Mouse (Mus musculus) lung, embryonic 15.5 days (tissue): ENCODE data around the gene H1foo. TPM values are rescaled to one million over a fixed set of nuclear protein-coding genes. Genes with fewer than 3 reads are reported as not detected.

Experiments used
- ATAC-seq: fragments of 200-750 bp; cut with Nextera tagmentation; 2 replicates; pipeline ENCODE4 v1.8.0; 2017; ENCODE audit warnings: moderate number of reproducible peaks, borderline replicate concordance; ENCODE audit not compliant: low FRiP score, low TSS enrichment; ENCODE audit errors: extremely low read depth
- H3K27ac ChIP-seq: fragments of 300-500 bp; sonication (generic); 2 replicates; pipeline ENCODE4 v1.5.1; 2015; ENCODE audit warnings: moderate library complexity, mild to moderate bottlenecking, inconsistent platforms
- H3K27me3 ChIP-seq: fragments of 300-500 bp; sonication (generic); 2 replicates; pipeline ENCODE4 v1.6.1; 2015; ENCODE audit warnings: inconsistent platforms
- H3K36me3 ChIP-seq: fragments of 300-500 bp; sonication (generic); 2 replicates; pipeline ENCODE4 v1.6.1; 2015; ENCODE audit warnings: inconsistent platforms
- H3K4me1 ChIP-seq: fragments of 300-500 bp; sonication (generic); 2 replicates; pipeline ENCODE4 v1.6.1; 2015; ENCODE audit warnings: inconsistent platforms
- H3K4me2 ChIP-seq: fragments of 300-500 bp; sonication (generic); 2 replicates; pipeline ENCODE4 v1.6.1; 2015; ENCODE audit warnings: inconsistent platforms, mild to moderate bottlenecking, moderate library complexity
- H3K4me3 ChIP-seq: fragments of 300-500 bp; sonication (generic); 2 replicates; pipeline ENCODE4 v1.5.1; 2015; ENCODE audit warnings: mild to moderate bottlenecking, inconsistent platforms
- H3K9ac ChIP-seq: fragments of 300-500 bp; sonication (generic); 2 replicates; pipeline ENCODE4 v1.6.1; 2015; ENCODE audit warnings: inconsistent platforms
- H3K9me3 ChIP-seq: fragments of 300-500 bp; sonication (generic); 2 replicates; pipeline ENCODE4 v1.6.1; 2016; ENCODE audit warnings: inconsistent platforms
- WGBS: fragments of 180-500 bp; shearing (Covaris S2); methylation state at CpG from one replicate; pipeline ENCODE4 v1.1.7; 2015; 5-methylcytosine and 5-hydroxymethylcytosine counted together
- polyA plus RNA-seq: library from polyadenylated mRNA; unstranded; fragments of >200 nt; fragmentation: Nextera tagmentation; extraction: Ambion mirVana; gene quantifications from 2 replicates; pipeline ENCODE4 v1.2.1, GENCODE M21; 2015

The H1foo gene
- polyA plus RNA-seq, 1 experiment from 2014 or later = not detected

GRCm38 (mm10) chr6:115966227-115966966, 21.7 kb downstream of the H1foo start:
- H3K9ac ChIP-seq = no peak overlapping the region
- H3K9me3 ChIP-seq = no peaks in the 10 kb centered on the region
- H3K27me3 ChIP-seq = no peaks in the 10 kb centered on the region
- no peak overlapping the region for H3K4me3 ChIP-seq
- ATAC-seq = no peak
- no peak overlapping the region for H3K27ac ChIP-seq
- H3K36me3 ChIP-seq = peaks cover 71% of the 10 kb centered on the region
- H3K4me1 ChIP-seq = peaks cover 4% of the 10 kb centered on the region
- no peak overlapping the region for H3K4me2 ChIP-seq
- 89% methylated on average over 19 of the region's 19 CpGs for WGBS

DNA sequence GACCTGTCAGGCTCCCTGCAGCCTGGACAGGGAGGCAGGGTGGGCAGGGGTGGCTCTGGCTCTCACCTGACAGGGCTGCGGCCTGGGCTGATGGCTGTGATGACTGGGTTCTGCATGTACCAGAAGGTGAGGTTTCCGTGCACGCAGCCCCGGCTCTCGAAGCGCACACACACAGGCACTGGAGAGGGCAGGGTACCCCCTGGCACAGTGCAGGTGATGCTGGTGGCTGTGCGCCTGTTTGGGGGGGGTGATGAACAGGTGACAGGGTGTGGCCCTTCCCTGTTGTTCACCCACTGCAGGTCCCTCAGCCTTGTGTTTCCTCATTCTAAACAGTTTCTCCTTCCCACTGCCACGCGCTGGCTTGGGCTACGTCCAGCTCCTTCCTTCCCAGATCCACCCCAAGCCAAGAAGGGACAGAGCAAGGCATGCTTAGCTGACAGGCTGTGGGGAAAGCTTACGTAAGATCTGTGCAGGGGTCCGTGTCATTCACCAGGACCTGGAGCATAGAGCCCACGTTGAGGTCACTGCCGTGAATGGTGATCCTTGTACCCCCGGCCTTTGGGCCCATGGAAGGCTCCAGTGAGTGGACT, 22.6 kb downstream of the H1foo start:
- no peaks in the 10 kb centered on the region for H3K9me3 ChIP-seq
- no peak overlapping the region for H3K4me2 ChIP-seq
- H3K4me1 ChIP-seq = peaks cover 14% of the 10 kb centered on the region
- no peak for ATAC-seq
- 89% methylated on average over 15 of the region's 15 CpGs for WGBS
- H3K9ac ChIP-seq = no peak overlapping the region
- H3K4me3 ChIP-seq = no peak overlapping the region
- H3K36me3 ChIP-seq = peaks cover 63% of the 10 kb centered on the region
- no peaks in the 10 kb centered on the region for H3K27me3 ChIP-seq
- no peak overlapping the region for H3K27ac ChIP-seq

DNA sequence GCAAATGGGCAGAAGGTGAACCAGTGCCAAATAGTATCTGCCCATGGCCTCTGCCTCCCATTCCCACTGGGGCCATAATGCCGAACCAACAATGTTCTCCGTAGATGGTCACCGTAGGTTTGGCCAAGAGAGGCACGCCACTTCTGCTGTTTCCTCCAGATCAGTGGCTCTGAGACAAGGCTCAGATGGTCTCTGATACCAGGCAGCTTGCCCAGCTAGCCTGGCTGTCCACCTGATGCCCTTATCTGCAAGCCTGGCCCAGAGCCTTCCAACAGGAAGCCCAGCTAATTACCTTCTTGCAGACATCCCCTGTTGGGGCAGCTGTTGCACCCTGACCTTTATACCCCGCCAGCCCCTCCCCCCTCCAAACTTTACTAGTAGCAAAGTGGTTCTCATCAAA, 23.3 kb downstream of the H1foo start:
- Histone ChIP-seq H3K4me1 (peaks cover 21% of the 10 kb centered on the region), H3K27ac (no peak overlapping the region), H3K9me3 (no peaks in the 10 kb centered on the region), H3K9ac (no peak overlapping the region), H3K4me2 (no peak overlapping the region), H3K4me3 (no peak overlapping the region), H3K36me3 (peaks cover 56% of the 10 kb centered on the region), H3K27me3 (no peaks in the 10 kb centered on the region)
- WGBS = 82% methylated on average over 5 of the region's 5 CpGs
- ATAC-seq = no peak

DNA sequence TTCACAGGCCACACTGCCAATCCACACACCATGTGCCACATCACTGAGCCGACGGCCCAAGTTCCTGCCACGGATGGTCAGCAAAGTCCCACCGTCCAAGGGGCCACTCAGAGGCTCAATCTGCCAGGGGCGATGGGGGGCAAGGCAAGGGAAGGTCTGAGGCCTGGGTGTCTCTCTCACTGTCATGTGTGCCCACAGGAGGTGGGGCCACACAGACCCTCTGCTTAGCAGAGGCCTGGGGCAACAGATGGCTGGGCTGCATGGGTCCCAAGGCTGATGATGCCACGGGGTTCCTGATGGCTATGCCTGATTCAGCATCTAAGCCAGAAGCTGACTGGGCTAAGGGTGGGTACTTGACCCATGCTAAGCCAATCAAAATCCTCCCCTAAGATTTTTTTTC, 24.0 kb downstream of the H1foo start:
- no peak overlapping the region for H3K4me3 ChIP-seq
- peaks cover 26% of the 10 kb centered on the region for H3K4me1 ChIP-seq
- H3K27me3 ChIP-seq = no peaks in the 10 kb centered on the region
- 76% methylated on average over 6 of the region's 6 CpGs for WGBS
- no peak overlapping the region for H3K4me2 ChIP-seq
- peaks cover 54% of the 10 kb centered on the region for H3K36me3 ChIP-seq
- H3K27ac ChIP-seq = no peak overlapping the region
- no peak overlapping the region for H3K9ac ChIP-seq
- no peak for ATAC-seq
- H3K9me3 ChIP-seq = no peaks in the 10 kb centered on the region

- WGBS = 68% methylated on average over 9 of the region's 9 CpGs
- H3K36me3 ChIP-seq = peaks cover 51% of the 10 kb centered on the region
Measured at GRCm38 (mm10) chr6:115969103-115969502, 24.4 kb downstream of the H1foo start.

GRCm38 (mm10) chr6:115969952-115970351, 25.2 kb downstream of the H1foo start:
- Histone ChIP-seq H3K4me3 (no peak overlapping the region), H3K36me3 (peaks cover 55% of the 10 kb centered on the region), H3K9me3 (no peaks in the 10 kb centered on the region), H3K4me2 (no peak overlapping the region), H3K9ac (no peak overlapping the region), H3K27ac (no peak overlapping the region), H3K27me3 (no peaks in the 10 kb centered on the region), H3K4me1 (peaks cover 26% of the 10 kb centered on the region)
- WGBS = 62% methylated on average over 4 of the region's 6 CpGs
- ATAC-seq = no peak

More at GRCm38 (mm10) chr6:115969103-115969502, 24.4 kb downstream of the H1foo start:
- no peak overlapping the region for H3K27ac ChIP-seq
- H3K4me2 ChIP-seq = no peak overlapping the region
- ATAC-seq = no peak
- no peak overlapping the region for H3K4me3 ChIP-seq
- H3K27me3 ChIP-seq = no peaks in the 10 kb centered on the region
- H3K4me1 ChIP-seq = peaks cover 26% of the 10 kb centered on the region
- no peaks in the 10 kb centered on the region for H3K9me3 ChIP-seq
- H3K9ac ChIP-seq = no peak overlapping the region

DNA sequence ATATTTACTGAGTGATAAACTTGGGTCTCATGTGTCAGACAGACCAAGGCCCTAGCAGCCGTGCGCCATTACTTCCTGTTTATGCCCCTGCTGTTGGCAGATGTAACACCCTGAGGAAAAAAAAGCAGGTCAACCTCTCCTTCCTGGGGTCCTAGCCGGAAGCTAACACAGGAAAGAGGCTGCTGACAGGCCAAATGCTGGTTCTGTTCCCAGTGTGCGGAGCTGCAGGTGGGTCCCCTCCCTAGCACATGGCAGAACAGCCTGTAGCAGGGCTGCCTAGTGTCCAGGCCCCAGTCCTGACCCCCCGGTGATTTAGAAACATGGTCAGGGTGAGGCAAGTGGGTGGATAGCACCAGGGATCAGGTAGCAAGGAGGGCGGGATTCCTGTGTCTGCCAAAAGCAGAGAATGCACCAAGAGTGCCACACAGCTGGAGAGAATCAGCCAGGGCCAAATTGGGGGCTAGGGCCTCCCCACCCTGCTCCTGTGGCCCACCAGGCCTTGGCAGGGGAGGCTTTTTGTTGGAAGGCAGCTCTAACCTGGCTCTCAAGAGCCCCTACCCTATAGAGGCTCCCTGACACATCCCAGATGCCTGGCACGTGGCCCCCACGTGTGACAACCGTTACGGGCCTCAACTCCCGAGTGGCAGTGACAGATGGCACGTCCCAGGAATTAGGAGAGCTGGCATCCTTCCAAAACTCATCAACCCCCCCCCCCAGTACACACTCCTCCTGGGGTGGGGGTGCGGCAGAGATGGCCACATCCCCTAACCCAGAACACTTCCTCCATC, 26.7 kb downstream of the H1foo start:
- Histone ChIP-seq H3K9ac (no peak overlapping the region; the same call in 1 of the 2 replicates), H3K4me3 (no peak overlapping the region), H3K36me3 (peaks cover 59% of the 10 kb centered on the region), H3K27ac (peak overlapping the region; percentile 54), H3K9me3 (no peaks in the 10 kb centered on the region), H3K27me3 (no peaks in the 10 kb centered on the region), H3K4me1 (peaks cover 26% of the 10 kb centered on the region), H3K4me2 (no peak overlapping the region)
- WGBS = 31% methylated on average over 13 of the region's 13 CpGs
- peak; percentile 15 for ATAC-seq

DNA sequence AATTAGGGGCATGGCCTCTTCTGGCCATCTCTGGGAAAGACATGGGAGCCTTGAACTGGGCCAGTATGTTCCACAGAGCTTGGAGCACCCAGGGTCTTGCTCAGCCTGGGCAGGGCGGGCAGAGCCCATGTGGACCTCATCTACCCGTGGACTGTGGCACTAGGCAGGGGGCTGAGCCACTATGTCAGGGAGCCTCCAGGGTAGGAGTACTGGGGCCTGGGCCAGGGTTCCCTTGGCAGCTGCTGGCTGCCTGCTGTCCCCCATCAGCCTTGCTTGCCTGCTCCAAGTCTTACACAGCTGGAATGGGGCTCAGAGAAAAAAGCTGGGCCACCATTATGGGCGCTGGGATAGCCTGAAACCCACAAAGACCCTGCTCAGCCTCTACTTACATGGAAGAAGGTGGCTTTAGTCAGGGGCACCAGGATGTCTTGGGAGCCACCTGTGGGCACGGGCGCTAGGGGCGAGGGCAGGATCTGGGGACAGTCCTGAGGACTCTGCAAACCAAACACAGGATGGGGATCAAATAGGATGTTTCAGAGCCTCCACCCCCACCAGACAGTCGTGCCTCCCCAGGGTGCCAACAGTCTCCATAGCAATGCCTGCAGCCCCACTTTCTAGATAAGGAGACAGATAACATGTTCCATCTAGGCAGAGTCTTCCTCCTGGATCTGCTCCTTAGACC, 27.5 kb downstream of the H1foo start:
- H3K9ac ChIP-seq = no peak overlapping the region; the same call in 1 of the 2 replicates
- H3K4me1 ChIP-seq = peaks cover 29% of the 10 kb centered on the region
- H3K4me3 ChIP-seq = no peak overlapping the region
- H3K36me3 ChIP-seq = peaks cover 56% of the 10 kb centered on the region
- no peaks in the 10 kb centered on the region for H3K9me3 ChIP-seq
- peak overlapping the region; percentile 54 for H3K27ac ChIP-seq
- H3K4me2 ChIP-seq = no peak overlapping the region
- no peaks in the 10 kb centered on the region for H3K27me3 ChIP-seq
- WGBS = 58% methylated on average over 7 of the region's 7 CpGs
- peak; percentile 43; the same call in 1 of the 2 replicates for ATAC-seq

GRCm38 (mm10) chr6:115973139-115973875, 28.6 kb downstream of the H1foo start:
- H3K36me3 ChIP-seq = peaks cover 55% of the 10 kb centered on the region
- no peaks in the 10 kb centered on the region for H3K27me3 ChIP-seq
- no peak overlapping the region for H3K4me2 ChIP-seq
- 0 out of 2 replicates have a peak overlapping the region, but pooled peaks have one; percentile 54 for H3K27ac ChIP-seq
- no peak overlapping the region for H3K4me3 ChIP-seq
- no peak overlapping the region for H3K9ac ChIP-seq
- no peaks in the 10 kb centered on the region for H3K9me3 ChIP-seq
- ATAC-seq = no peak
- WGBS = 83% methylated on average over 15 of the region's 15 CpGs
- H3K4me1 ChIP-seq = peaks cover 31% of the 10 kb centered on the region

- peaks cover 54% of the 10 kb centered on the region for H3K36me3 ChIP-seq
Measured at GRCm38 (mm10) chr6:115973881-115974662, 29.3 kb downstream of the H1foo start.

More at GRCm38 (mm10) chr6:115973881-115974662, 29.3 kb downstream of the H1foo start:
- H3K27ac ChIP-seq = no peak overlapping the region
- H3K4me2 ChIP-seq = no peak overlapping the region
- peaks cover 31% of the 10 kb centered on the region for H3K4me1 ChIP-seq
- no peak for ATAC-seq
- H3K9me3 ChIP-seq = no peaks in the 10 kb centered on the region
- no peaks in the 10 kb centered on the region for H3K27me3 ChIP-seq
- no peak overlapping the region for H3K4me3 ChIP-seq
- no peak overlapping the region for H3K9ac ChIP-seq
- WGBS = 75% methylated on average over 16 of the region's 16 CpGs
